In genomic region chr16:30969266-30970064, GRCm38 (mm10) we compare ENCODE assay signal across 8 mouse cellular contexts.
DNase-seq lines count a peak whose midpoint lies in the region; ATAC-seq and TF ChIP-seq lines count a peak whose summit lies in the region.

No protein-coding gene starts in this region.

- no peaks in the 10 kb centered on the region for H3K36me3 ChIP-seq in hindbrain, postnatal 0 days (ENCODE audit: insufficient read depth, low read length)
- H3K36me3 ChIP-seq in liver, embryonic 12.5 days, result no peaks in the 10 kb centered on the region
- H3K36me3 ChIP-seq in midbrain, embryonic 16.5 days (ENCODE audit: control insufficient read depth, insufficient read depth, low read length), result no peaks in the 10 kb centered on the region

- H3K9me3 ChIP-seq in hindbrain, postnatal 0 days (ENCODE audit: low read length), result no peaks in the 10 kb centered on the region
- H3K9me3 ChIP-seq in liver, embryonic 12.5 days (replicated peaks), result no peaks in the 10 kb centered on the region
- H3K9me3 ChIP-seq in midbrain, embryonic 16.5 days (replicated peaks; ENCODE audit: control insufficient read depth, low read length, poor library complexity, severe bottlenecking), result no peaks in the 10 kb centered on the region

- no peak overlapping the region for H3K4me3 ChIP-seq in hindbrain, postnatal 0 days (ENCODE audit: low read length)
- no peak overlapping the region for H3K4me3 ChIP-seq in liver, embryonic 12.5 days
- no peak overlapping the region for H3K4me3 ChIP-seq in midbrain, embryonic 16.5 days (ENCODE audit: low read depth, low read length)

- no peak overlapping the region for H3K27ac ChIP-seq in hindbrain, postnatal 0 days
- peak overlapping the region; percentile 68 for H3K27ac ChIP-seq in liver, embryonic 12.5 days
- H3K27ac ChIP-seq in midbrain, embryonic 16.5 days (ENCODE audit: low read length), result no peak overlapping the region

- peak; percentile 22 to 73 for DNase-seq in frontal cortex, adult 2 months (ENCODE audit: extremely low spot score in 1 of 2, low spot score in 1 of 2)
- no peak for DNase-seq in frontal cortex, postnatal 14 days (ENCODE audit: low spot score in 2 of 2)
- DNase-seq in adrenal gland, postnatal 14 days, result peak; percentile 69
- DNase-seq in hindbrain, postnatal 0 days (ENCODE audit: low spot score), result no peak
- no peak for DNase-seq in layer of hippocampus, postnatal 14 days (ENCODE audit: low spot score in 2 of 2)

- H3K4me1 ChIP-seq in hindbrain, postnatal 0 days (ENCODE audit: insufficient read depth, low read length), result 0 out of 2 replicates have a peak, but pooled peaks cover 2% of the 10 kb centered on the region
- H3K4me1 ChIP-seq in liver, embryonic 12.5 days, result peaks cover 61% of the 10 kb centered on the region
- H3K4me1 ChIP-seq in midbrain, embryonic 16.5 days (ENCODE audit: control insufficient read depth, insufficient read depth, low read length), result peaks cover 3% of the 10 kb centered on the region; the same call in 1 of the 2 replicates

- ATAC-seq in hindbrain, postnatal 0 days, result 0 out of 2 replicates have a peak, but pooled peaks have one; percentile 10
- peak; percentile 72 for ATAC-seq in liver, embryonic 12.5 days
- peak; percentile 33; the same call in 1 of the 2 replicates for ATAC-seq in midbrain, embryonic 16.5 days
- ATAC-seq in activated CD4-positive, CD25-positive, alpha-beta regulatory T cell, adult 4 months, result no peak

- no peak for TF ChIP-seq CTCF in hindbrain, postnatal 0 days (IDR thresholded peaks at IDR 0.05; ENCODE audit: low read depth)

- WGBS in hindbrain, postnatal 0 days, result 72% methylated on average over 18 of the region's 18 CpGs
- WGBS in liver, embryonic 12.5 days (ENCODE audit: insufficient replicate concordance), result 68% methylated on average over 18 of the region's 18 CpGs
- WGBS in midbrain, embryonic 16.5 days, result 62% methylated on average over 18 of the region's 18 CpGs

- no peaks in the 10 kb centered on the region for H3K27me3 ChIP-seq in hindbrain, postnatal 0 days (ENCODE audit: insufficient read depth, low read length)
- no peaks in the 10 kb centered on the region for H3K27me3 ChIP-seq in liver, embryonic 12.5 days (replicated peaks)
- no peaks in the 10 kb centered on the region for H3K27me3 ChIP-seq in midbrain, embryonic 16.5 days (ENCODE audit: control insufficient read depth, insufficient read depth, low read depth, low read length)

- no peak overlapping the region for H3K4me2 ChIP-seq in hindbrain, postnatal 0 days (ENCODE audit: low read depth, low read length)
- 0 out of 2 replicates have a peak overlapping the region, but pooled peaks have one; percentile 17 for H3K4me2 ChIP-seq in liver, embryonic 12.5 days
- no peak overlapping the region for H3K4me2 ChIP-seq in midbrain, embryonic 16.5 days (ENCODE audit: low read length)

- no peak overlapping the region for H3K9ac ChIP-seq in hindbrain, postnatal 0 days (replicated peaks; ENCODE audit: low read length)
- no peak overlapping the region for H3K9ac ChIP-seq in liver, embryonic 12.5 days
- no peak overlapping the region for H3K9ac ChIP-seq in midbrain, embryonic 16.5 days (ENCODE audit: low read depth, low read length)

Comparison
In these comparisons a context has a peak if more than half of its experiments do, and no peak if none do; other contexts are left out.
1. DNase-seq: peak in frontal cortex, adult 2 months (2 of 2) and adrenal gland, postnatal 14 days (single experiment); none in frontal cortex, postnatal 14 days (0 of 2), hindbrain, postnatal 0 days (single experiment) and layer of hippocampus, postnatal 14 days (0 of 2).